Mouse (Mus musculus): ENCODE data around the gene Chdh.

DNA sequence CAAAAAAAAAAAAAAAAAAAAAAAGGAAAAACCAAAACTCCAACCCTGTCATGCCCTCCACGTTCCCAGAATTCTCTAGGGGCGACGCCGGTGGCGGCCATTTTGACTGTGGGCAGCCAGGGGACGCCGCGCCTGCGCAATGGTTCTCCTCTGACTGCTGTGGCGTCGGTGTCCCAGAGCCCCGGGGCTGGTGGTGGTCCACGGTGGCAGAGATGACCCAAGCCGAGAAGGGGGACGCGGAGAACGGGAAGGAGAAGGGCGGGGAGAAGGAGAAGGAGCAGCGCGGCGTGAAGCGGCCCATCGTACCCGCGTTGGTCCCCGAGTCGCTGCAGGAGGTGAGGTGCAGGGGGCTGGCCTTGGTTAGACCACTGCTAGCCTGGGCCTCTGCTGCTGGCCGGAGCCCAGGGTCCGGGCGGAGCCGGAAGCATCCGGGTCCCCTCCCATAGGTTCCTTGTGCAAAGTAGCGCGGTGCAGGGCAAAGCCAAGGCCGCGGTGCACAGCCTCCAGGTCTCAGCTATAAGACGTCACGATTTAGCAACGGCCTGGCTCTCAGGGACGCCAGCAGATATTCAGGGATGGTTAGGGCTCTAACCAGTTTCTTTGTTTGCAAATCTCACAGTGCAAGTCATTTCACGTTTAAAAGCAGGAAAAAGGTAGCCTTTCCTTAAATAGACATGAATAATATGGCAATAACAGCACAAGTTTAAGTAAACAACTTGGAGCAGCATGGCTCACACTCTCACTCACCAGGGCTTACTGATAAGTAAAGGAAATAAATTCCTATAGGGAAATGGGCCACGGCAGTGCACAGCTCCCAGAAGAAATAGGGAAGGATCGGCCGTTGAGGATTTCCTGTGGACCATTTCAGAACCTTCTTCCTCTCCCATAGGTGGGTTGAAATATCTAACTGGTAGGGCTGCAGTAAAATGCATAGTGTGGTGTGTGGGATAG lies 30.3 kb upstream of the Chdh start, which contains the start of gene Actr8:
- TF ChIP-seq USF1 (IDR thresholded peaks at IDR 0.05; ENCODE audit: low read depth) (no peak), POLR2A (IDR thresholded peaks at IDR 0.05; ENCODE audit: insufficient read length, low read depth) (peak; percentile 83), TCF3 (IDR thresholded peaks at IDR 0.05; ENCODE audit: insufficient read length, low read depth) (no peak)

Measured in myocyte (in vitro differentiated cells).